Mouse (Mus musculus) gonadal fat pad, adult 2 months (tissue): Measurements from ENCODE around the gene Lrrc40. TPM values are rescaled to one million over a fixed set of nuclear protein-coding genes. Genes with fewer than 3 reads are reported as not detected.
"Not testable (repeated sequence)": the region's sequence is repeated elsewhere in the genome, so short reads cannot be mapped to it uniquely, and the experiment has no call there.

Experiments used
- DNase-seq: peaks from one replicate; pipeline ENCODE4 v3.0.0-alpha.2; 2012; ENCODE audit warnings: low read depth
- polyA plus RNA-seq: library from polyadenylated mRNA; depleted of rRNA; stranded (reverse); fragments of >200 nt; gene quantifications from 2 replicates; pipeline ENCODE4 v1.2.3, GENCODE M21; 2012; rRNA removed

Gene Lrrc40
- polyA plus RNA-seq, 1 experiment, result 7.9 TPM

DNA sequence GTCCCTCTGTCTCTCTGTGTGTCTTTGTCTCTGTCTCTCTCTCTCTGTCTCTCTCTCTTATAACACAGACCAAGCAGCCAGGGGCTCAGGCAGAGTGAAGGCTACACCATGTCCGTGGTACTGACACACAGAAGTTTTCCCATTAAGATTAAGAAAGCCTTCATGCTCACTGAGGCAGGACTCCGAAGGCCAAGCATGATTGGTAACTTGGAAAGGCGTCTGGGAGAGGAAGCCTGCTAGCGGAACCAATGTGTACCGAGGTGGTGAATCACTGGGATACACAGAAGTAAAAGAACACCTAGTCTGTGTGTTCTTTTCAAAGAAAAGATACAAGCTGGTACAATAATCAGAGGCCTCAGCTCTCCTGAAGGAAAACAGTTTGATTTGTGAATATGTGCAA, 41.4 kb downstream of the Lrrc40 start:
- DNase-seq, result no peak

DNA sequence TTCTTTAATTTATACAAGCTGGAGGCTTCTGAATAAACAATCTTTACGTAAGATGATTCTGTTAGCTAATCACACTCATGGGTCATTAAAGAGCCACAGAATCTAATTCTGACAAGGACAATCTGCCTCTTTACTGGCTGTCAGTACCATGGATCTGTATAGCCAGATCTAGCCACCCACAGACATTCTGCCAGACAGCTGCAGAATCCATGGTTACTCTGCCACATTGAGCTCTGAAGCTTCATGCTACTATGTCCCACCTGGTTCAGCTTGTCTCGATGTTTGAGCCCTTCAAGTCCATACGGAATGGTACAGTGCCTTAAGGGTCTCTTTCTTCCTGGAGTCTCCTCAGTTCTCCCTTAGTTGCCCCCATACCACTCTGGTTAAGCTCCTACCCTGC, 55.1 kb downstream of the Lrrc40 start:
- no peak for DNase-seq

DNA sequence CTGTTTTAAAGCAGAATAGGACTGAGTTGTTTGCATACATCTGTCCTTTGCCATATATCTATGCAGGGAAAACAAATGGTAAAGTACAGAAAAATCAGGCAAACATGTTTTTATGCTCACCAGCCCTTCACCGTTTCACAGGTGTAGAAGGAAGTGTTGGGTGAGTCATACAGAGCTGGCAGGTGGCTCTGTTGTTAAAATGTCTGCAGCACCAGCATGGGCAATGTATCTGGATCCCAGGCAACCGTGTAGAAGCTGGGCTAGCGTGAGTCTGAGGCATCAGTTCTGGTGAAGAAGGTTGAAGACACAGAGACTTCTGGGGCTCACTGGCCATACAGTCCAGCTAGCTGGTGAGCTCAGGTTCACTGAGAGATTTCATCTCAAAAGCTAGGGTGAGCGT, 57.5 kb downstream of the Lrrc40 start:
- no peak for DNase-seq

DNA sequence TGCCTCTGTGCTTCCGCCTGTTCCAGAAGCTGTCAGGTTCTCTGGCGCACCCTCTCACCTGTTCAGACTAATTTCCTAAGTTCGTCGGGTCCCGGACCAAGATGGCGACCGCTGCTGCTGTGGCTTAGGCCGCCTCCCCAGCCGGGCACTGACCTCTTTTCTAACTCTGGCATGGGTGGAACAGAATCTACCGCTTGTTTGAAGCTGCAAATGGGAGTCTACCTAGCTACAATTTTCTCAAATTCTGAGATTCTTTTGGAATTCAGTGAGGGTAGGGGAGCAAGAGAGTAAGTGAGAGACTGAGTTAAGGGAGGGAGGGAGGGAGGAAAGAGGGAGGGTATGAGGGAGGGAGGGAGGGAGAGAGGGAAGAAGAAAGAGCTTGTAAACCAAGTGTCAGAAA, 65.6 kb downstream of the Lrrc40 start:
- not testable (repeated sequence) for DNase-seq

DNA sequence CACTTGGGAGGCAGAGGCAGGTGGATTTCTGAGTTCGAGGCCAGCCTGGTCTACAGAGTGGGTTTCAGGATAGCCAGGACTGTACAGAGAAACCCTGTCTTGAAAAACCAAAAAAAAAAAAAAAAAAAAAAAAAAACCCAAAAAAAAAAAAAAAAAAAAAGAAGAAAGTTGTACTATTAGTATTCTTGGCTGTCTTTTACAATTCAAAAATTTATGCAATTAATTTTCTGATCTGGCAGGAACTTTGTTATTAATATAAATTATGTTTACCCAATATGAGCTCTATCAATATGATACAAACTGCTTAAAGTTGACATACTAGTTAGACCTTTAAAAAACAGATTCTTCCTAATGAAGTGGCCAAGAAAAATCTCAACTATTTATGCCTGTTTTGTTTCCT, 66.1 kb downstream of the Lrrc40 start:
- DNase-seq, result not testable (repeated sequence)

DNA sequence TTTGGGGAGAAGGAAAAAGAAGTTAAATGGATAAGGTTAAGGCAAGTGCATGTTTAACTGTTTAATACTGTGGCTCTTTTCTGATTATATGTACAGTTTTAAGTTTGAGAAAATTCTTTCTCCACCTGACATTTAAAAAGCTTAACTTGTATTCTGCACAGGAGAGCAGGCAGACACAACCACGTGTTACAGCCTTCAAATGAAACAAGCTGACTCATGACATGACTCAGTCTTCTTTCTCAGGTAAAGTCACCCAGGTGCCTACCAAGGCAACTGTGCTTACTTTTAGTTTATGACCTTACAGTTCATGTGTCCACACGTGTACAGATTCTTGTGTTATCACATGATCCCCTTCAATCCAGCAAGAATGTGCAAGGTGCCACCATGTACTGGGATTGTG, 67.0 kb downstream of the Lrrc40 start:
- DNase-seq, result no peak

DNA sequence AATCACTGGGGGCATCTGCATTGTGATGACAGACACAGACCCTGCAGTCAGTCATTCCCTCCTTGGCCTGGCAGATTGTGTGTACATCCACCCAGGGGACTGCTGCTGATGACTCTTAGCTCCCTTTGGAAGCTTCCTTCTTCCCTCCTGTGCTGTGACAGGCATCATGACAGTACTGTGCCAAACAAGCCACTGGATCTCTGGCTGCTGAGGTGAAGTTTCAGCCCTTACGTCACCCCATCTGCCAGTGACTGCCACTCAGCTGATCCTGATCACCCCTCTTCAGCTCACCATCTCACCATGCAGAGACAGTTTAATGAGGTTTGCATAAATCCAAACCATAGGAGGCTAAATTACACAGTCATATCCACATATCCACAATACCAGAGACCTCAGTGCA, 68.8 kb downstream of the Lrrc40 start:
- DNase-seq, result no peak

Other genes starting within 250 kb of the Lrrc40 start
- gene Cth, start 111.6 kb upstream of the Lrrc40 start, polyA plus RNA-seq, result 34.7 and 44.7 TPM in 2 replicates
- gene Ankrd13c, start 89.4 kb upstream of the Lrrc40 start, polyA plus RNA-seq, result 16.1 and 22.4 TPM in 2 replicates
- 307 and 315 TPM in 2 replicates for gene Srsf11, start within 50 bp of the Lrrc40 start, polyA plus RNA-seq